Mouse (Mus musculus) T-helper 1 cell (primary cell): ENCODE results near the gene 1700021F05Rik.
"Not testable (repeated sequence)": the region's sequence is repeated elsewhere in the genome, so short reads cannot be mapped to it uniquely, and the experiment has no call there.

Source experiments
- in situ Hi-C: fragments of 300-600 bp; cut with MboI, MseI; formaldehyde crosslinking; loops from one replicate; pipeline ENCODE4 v1.15.1; 2025; ENCODE audit warnings: high pct_unique_total_duplicates

The 1700021F05Rik gene

DNA sequence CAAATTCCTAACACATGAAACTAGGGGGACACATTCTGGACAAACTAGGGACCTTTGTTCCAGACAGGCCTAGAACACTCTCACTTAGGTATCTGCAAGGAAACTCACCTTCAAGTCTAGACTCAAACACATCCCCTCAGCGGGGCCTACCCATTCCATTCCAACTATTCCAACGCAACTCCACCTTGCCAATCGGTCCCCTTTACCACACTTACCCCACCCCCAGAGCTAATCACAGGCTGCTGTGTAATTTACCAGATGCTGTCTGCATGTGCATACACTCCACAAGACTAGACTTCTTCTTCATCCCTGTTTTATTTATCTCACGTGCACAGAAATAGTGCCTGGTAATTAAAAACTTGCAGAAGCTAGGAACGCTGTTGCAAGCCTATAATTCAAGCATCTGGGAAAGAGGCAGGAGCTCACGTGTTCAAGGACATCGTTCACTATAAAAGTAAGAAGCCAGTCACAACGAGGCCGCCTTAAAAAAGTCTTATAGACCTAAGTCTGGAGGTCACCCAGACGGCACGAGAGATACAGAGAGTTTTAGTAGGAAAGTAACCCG lies 966 bp downstream of the 1700021F05Rik start:
- in situ Hi-C loops = no loop called here

GRCm38 (mm10) chr10:43538831-43539230 lies 2.0 kb downstream of the 1700021F05Rik start:
- in situ Hi-C loops = no loop called here

DNA sequence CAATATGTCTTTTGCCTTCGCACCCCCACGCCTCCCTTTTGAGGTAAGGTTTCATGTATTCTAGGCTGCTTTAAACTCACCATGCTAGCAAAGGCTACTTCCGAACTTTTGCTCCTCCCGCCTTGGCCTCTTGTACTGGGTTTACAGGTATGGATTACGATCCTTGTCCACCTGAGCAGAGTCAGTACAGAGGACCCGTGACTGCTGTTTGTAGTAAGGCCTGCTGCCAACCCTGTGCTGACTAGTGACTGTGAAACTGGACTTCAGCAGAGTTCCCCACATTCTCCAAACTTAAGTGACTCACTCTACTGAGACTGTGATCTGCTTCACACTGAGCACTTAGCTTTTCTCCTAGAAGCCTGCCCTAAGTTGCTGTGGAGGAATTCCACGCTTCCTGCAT lies 3.1 kb downstream of the 1700021F05Rik start:
- in situ Hi-C loops = no loop called here

- in situ Hi-C loops = no loop called here
Observed at GRCm38 (mm10) chr10:43534382-43534781, 6.4 kb downstream of the 1700021F05Rik start.

GRCm38 (mm10) chr10:43527283-43528269 lies 13.2 kb downstream of the 1700021F05Rik start:
- in situ Hi-C loops = no loop called here

DNA sequence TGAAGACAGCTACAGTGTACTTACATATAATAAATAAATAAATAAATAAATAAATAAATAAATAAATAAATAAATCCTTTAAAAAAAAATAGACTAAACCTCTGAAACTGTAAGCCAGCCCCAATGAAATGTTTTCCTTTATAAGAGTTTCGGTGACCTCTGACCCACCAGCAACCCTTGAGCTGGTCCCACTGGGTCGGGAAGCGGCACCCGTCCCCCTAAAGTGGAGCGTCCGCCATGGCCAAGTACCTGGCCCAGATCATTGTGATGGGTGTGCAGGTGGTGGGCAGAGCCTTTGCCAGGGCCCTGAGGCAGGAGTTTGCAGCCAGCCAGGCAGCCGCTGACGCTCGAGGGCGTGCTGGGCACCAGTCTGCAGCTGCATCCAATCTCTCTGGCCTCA lies 16.9 kb downstream of the 1700021F05Rik start, which contains the start of gene Gm9803:
Gene Gm9803 (plus strand): TSS at position 154 of the 400 bp plus-strand sequence.
- in situ Hi-C loops = not testable (repeated sequence)

- in situ Hi-C loops = no loop called here
Observed at GRCm38 (mm10) chr10:43519977-43520376, 20.8 kb downstream of the 1700021F05Rik start.

DNA sequence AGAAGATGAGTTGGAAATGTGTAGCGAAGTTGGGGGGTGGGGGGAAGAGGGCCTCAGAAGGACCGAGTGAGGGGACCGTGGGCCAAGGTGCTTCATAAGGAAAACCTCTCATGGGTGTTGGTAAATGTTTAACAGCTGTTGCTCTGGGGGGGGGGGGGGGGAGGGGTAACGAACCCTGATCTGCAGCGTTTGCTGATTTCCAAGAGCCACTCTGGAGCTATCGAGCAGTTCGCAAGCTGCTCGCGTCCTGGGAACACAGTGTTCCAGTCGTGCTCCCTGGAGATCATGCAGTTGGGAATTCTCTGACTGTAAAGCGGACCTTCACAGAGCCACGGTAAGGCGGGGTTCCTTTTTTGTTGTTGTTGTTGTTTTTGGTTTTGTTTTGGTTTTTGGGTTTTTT lies 22.4 kb downstream of the 1700021F05Rik start:
- in situ Hi-C loops = no loop called here

DNA sequence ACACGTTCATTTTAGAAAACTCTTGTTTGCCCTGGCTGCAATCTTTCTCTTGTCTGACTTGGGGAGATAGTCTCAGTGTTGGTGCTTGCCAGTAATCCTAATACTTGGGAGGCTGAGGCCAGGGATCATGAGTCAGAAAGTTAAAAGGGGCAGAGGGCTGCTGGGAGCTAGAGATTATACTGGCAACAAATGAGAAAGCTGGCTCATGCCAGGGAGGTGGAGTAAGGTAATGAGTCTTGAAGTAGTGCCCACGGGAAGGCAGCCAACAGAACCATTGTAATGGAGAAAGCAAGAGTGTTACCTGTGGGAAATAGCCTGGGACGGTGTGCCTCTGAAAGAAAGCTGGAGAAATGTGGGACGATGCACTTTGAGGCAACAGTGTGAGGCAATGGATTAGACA lies 23.0 kb downstream of the 1700021F05Rik start:
- in situ Hi-C loops = no loop called here

- in situ Hi-C loops = no loop called here
Observed at GRCm38 (mm10) chr10:43516992-43517660, 23.7 kb downstream of the 1700021F05Rik start.

- in situ Hi-C loops = no loop called here
Observed at GRCm38 (mm10) chr10:43512976-43513375, 27.8 kb downstream of the 1700021F05Rik start.

DNA sequence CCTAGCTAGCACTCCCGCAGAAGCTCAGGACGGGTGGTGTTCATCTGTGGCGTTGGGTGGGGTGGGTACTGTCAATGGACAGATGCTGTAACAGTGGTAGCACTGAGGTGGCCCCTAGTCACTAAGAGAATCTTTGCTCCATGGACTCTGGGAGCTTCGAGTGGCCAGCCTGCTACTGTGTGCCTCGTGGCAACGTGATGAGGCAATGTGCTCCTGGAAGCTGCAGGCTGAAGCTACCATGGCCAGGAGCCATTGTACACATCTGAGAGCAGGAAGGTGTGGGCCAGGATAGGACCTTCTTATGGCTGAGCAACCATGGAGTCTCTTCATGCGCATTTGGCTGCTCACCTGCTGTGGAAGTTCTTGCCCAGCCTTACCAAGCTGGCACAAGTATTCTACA lies 31.6 kb downstream of the 1700021F05Rik start:
- in situ Hi-C loops = no loop called here

- in situ Hi-C loops = no loop called here
Observed at GRCm38 (mm10) chr10:43507051-43507450, 33.7 kb downstream of the 1700021F05Rik start.

DNA sequence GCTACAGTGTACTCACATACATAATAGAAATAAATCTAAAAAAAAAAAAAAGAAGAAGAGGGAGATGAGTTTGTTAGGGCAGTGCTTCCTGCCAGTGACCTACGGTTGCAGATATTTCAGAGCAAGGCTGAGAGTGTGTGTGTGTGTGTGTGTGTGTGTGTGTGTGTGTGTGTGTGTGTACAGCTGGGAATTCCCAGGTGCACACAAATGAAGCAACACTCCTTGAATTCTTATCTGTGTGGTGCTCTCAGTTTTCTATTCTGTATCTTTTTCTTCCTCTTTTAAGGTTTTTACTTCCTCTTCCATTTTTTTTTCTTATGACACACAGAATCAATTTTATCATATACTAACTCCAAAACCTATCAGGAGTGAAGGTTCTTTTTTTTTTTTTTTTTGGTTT lies 36.5 kb downstream of the 1700021F05Rik start:
- in situ Hi-C loops = no loop called here

GRCm38 (mm10) chr10:43502599-43502998 lies 38.2 kb downstream of the 1700021F05Rik start:
- in situ Hi-C loops = no loop called here

- in situ Hi-C loops = no loop called here
Observed at GRCm38 (mm10) chr10:43490846-43491245, 49.9 kb downstream of the 1700021F05Rik start.

DNA sequence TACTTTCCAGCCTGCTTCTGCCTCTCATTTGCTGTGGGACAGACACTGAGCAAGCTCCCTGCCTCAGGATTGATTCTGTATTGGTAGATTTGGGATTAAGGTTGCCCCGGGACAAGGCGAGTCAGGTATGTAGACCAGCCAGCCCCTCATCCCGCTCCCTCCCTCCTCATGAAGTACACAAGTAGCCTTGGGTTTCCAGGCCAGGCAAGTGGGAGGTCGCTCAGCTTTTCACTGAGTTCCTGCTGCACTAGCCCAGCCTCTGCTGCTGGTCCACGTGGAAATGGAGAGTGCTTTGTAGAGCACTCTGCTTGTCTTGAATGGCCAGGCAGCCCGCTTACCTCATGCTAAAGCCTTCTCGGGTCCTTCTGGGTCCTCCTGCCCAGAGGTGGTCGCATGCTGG lies 50.8 kb downstream of the 1700021F05Rik start:
- in situ Hi-C loops = no loop called here

GRCm38 (mm10) chr10:43489550-43489949 lies 51.2 kb downstream of the 1700021F05Rik start:
- in situ Hi-C loops = no loop called here

DNA sequence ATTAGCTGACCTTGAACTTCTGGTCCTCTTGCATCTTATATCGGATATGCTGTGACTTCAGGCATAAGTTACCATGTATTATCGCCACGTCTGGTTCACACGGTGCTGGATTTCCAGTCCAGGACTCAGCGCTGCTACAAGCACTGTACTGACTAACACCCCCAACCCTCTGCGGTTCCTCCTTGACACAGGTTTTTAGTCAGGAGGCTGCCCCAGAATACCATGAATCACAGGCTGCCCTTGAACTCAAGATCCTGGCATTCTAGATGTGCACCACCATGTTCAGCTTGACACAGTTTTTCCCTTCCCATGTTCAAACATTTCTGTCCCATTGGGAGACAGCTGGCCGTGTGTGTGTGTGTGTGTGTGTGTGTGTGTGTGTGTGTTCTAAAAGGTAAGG lies 51.7 kb downstream of the 1700021F05Rik start:
- in situ Hi-C loops = no loop called here

DNA sequence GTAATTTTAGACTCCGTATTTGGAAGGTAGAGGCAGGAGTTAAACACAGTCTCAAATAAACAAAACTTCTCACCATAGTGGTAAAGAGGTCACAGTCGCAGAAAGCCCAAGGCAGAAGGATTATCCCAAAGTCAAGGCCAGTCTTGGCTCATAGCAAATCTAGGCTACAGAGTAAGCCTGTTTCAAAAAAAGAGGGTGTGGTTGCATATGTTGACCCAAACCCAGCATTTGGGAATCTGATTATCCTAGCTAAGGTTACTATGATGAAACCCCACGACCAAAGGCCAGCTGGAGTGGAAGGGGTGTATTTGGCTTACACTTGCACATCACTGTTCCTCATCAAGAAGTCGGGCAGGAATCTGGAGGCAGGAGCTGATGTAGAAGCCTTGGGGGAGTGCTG lies 52.5 kb downstream of the 1700021F05Rik start:
- in situ Hi-C loops = no loop called here

DNA sequence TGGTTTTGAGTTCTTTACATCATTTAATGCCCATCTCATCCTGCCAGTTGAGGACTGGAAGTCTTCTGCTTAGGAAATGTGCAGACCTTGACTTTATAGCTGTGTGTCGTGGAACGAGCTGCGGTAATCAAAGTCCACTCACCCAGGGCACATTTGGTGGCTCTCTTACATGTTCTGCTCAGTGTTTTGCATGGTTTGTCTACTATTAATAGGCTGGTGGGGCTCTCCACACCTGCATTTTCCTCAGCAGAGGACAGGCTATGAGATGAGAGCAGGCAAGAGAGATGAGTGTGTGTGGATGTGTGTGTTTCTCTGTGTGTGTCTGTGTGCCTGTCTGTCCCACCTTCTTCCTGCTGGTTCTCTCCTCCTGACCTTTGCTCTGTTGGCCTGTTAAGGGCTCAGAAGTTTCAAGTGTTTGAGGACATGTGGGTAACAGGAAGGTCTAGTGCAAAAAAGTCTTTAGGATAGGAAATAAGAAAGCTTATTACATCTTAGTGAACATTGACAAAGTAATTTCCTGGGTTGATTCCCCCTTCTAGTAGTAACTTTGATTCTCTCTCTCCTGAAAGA lies 53.3 kb downstream of the 1700021F05Rik start:
- in situ Hi-C loops = no loop called here

DNA sequence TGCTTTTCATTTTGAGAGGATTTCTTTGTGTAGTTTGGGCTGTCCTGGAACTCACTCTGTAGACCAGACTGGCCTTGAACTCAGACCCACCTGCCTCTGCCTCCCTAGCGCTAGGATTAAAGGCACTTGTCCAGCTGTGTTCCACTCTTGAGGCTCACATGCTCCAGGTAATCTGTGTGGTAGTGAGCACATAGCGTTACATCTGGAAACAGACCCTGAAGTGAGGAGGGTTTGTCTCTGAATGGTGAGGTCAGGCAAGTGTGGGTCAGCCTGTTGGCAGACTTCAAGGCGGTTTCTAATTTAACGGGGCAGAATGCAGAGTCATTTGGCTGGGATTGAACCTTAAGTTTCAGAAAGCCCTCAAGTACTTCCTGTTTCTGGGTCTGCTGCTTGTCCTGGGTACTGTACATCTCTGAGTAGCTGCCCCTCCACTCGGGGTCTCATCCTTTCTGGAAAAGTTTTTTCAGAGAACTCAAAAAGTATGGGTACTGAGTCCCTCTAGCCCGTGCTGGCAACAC lies 55.0 kb downstream of the 1700021F05Rik start:
- in situ Hi-C loops = no loop called here
